Mouse (Mus musculus) neural tube, postnatal 0 days (tissue): ENCODE results near the gene Tnfsf18. TPM values are rescaled to one million over a fixed set of nuclear protein-coding genes. Genes with fewer than 3 reads are reported as not detected.

Experiments
- polyA plus RNA-seq: library from polyadenylated mRNA; unstranded; fragments of >200 nt; fragmentation: Nextera tagmentation; extraction: Ambion mirVana; gene quantifications from 2 replicates; pipeline ENCODE4 v1.2.1, GENCODE M21; 2015

Gene Tnfsf18
- polyA plus RNA-seq = not detected in 2 replicates

DNA sequence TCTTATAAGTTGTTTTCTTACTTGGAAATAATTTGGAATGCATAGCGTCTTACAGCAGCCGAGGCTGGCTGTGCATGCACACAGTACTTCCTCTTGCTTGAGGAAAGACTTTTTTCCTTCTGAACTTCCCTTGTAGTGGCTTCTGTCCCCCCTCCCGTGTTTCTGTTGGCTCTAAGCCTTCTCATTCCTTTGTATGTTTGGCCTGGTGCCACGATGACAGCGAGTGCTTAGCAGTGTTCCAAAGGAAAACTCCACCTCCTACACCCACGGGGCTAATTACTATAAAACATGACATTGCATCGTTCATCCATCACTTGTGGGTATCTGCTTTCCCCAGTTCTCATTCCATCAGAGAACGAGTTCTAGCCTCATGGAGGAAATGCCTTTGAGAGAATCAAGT is at the start of gene Tnfsf18:
Gene Tnfsf18, plus strand, starts transcription at position 313 of the 400 bp plus-strand sequence.

Other genes with a start within 250 kb of the Tnfsf18 start
- 275 and 287 TPM in 2 replicates for gene Prdx6, start 243.4 kb upstream of the Tnfsf18 start, polyA plus RNA-seq
- gene Tnfsf4, start 99.2 kb upstream of the Tnfsf18 start, polyA plus RNA-seq = not detected in 2 replicates